Mouse (Mus musculus) forebrain, embryonic 15.5 days (tissue): ENCODE data around the gene Btbd3. TPM values are rescaled to one million over a fixed set of nuclear protein-coding genes. Genes with fewer than 3 reads are reported as not detected.
"Not testable (repeated sequence)": the region's sequence is repeated elsewhere in the genome, so short reads cannot be mapped to it uniquely, and the experiment has no call there.

ENCODE experiments used
- ATAC-seq: fragments of 200-750 bp; cut with Nextera tagmentation; replicated peaks from 2 replicates; pipeline ENCODE4 v1.8.0; 2017; ENCODE audit warnings: mild to moderate bottlenecking, moderate TSS enrichment, moderate library complexity
- H3K27ac ChIP-seq: fragments of 300-500 bp; sonication (generic); replicated peaks from 2 replicates; pipeline ENCODE4 v1.5.1; 2015; ENCODE audit warnings: mild to moderate bottlenecking, inconsistent platforms
- H3K27me3 ChIP-seq: fragments of 300-500 bp; sonication (generic); 2 replicates; pipeline ENCODE4 v1.6.1; 2015; ENCODE audit warnings: inconsistent platforms
- H3K36me3 ChIP-seq: fragments of 300-500 bp; sonication (generic); 2 replicates; pipeline ENCODE4 v1.6.1; 2015; ENCODE audit warnings: mild to moderate bottlenecking, inconsistent platforms
- H3K4me1 ChIP-seq: fragments of 300-500 bp; sonication (generic); 2 replicates; pipeline ENCODE4 v1.6.1; 2015; ENCODE audit warnings: inconsistent platforms
- H3K4me2 ChIP-seq: fragments of 300-500 bp; sonication (generic); replicated peaks from 2 replicates; pipeline ENCODE4 v1.6.1; 2015; ENCODE audit warnings: mild to moderate bottlenecking, inconsistent platforms
- H3K4me3 ChIP-seq: fragments of 300-500 bp; sonication (generic); 2 replicates; pipeline ENCODE4 v1.5.1; 2015; ENCODE audit warnings: mild to moderate bottlenecking, inconsistent platforms
- H3K9ac ChIP-seq: fragments of 300-500 bp; sonication (generic); replicated peaks from 2 replicates; pipeline ENCODE4 v1.6.1; 2015; ENCODE audit warnings: mild to moderate bottlenecking, inconsistent platforms
- H3K9me3 ChIP-seq: fragments of 300-500 bp; sonication (generic); 2 replicates; pipeline ENCODE4 v1.6.1; 2016; ENCODE audit warnings: inconsistent platforms
- WGBS: fragments of 180-500 bp; shearing (Covaris S2); methylation state at CpG from one replicate; pipeline ENCODE4 v1.1.7; 2015; ENCODE audit warnings: mixed read lengths; 5-methylcytosine and 5-hydroxymethylcytosine counted together
- polyA plus RNA-seq: library from polyadenylated mRNA; unstranded; fragments of >200 nt; fragmentation: Nextera tagmentation; extraction: Ambion mirVana; gene quantifications from 2 replicates; pipeline ENCODE4 v1.2.1, GENCODE M21; 2015

The Btbd3 gene
- polyA plus RNA-seq, 1 experiment from 2014 or later, result 21.7 TPM

DNA sequence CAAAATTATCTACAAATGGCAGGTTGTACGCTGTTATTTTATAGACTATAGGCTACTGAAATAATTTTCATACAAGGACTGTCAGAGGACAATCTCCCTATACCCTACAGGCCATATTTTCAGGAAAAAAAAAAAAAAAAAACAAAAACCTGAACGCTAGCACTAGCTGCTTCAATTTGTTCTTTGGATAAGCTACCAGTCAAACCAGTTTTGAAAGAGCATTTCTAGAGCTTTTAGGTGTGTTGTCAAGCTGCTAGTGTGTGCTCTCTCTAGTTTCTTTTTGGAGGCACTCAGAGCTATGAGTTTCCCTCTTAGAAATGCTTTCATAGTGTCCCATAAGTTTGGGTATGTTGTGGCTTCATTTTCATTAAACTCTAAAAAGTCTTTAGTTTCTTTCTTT is 77.8 kb downstream of the Btbd3 start:
- not testable (repeated sequence) for H3K4me3 ChIP-seq, H3K27ac ChIP-seq, H3K27me3 ChIP-seq, H3K36me3 ChIP-seq, H3K4me1 ChIP-seq, H3K9ac ChIP-seq, ATAC-seq, H3K9me3 ChIP-seq, H3K4me2 ChIP-seq
- 90% methylated on average over 2 of the region's 2 CpGs for WGBS

DNA sequence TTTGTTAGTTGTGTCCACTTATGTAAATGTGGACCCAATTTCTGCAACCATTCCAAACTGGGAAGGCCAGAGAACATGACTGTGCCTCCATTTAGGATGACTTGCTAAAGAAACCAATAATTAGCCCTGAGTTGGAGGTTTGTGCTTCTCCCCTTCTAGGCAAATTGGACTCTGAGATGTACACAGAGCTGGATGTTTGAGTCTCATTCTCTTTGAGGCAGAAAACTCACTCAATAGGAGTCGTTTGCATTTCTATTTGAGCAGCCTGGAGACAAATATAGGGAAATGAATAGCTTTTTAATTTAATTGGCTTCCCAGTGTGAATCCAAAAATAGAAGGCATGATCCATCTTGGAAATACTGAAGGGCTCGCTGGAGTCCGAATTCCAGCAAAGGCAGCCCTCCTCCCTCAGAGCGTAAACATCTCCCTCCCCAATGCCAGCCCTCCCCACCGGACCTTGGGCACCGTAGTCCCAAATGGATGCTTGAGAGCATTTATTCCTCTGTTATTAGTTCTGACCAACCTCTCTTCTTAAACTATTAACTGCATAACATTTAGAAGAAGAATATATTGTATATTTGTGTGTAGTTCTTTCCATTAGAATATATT is 81.6 kb downstream of the Btbd3 start:
- H3K4me2 ChIP-seq, result no peak overlapping the region
- H3K4me1 ChIP-seq, result peaks cover 5% of the 10 kb centered on the region; the same call in 1 of the 2 replicates
- no peaks in the 10 kb centered on the region for H3K36me3 ChIP-seq
- 14% methylated on average over 6 of the region's 6 CpGs for WGBS
- H3K27ac ChIP-seq, result no peak overlapping the region
- H3K4me3 ChIP-seq, result no peak overlapping the region
- ATAC-seq, result peak; percentile 76
- no peak overlapping the region for H3K9ac ChIP-seq
- H3K9me3 ChIP-seq, result no peaks in the 10 kb centered on the region
- no peaks in the 10 kb centered on the region for H3K27me3 ChIP-seq

DNA sequence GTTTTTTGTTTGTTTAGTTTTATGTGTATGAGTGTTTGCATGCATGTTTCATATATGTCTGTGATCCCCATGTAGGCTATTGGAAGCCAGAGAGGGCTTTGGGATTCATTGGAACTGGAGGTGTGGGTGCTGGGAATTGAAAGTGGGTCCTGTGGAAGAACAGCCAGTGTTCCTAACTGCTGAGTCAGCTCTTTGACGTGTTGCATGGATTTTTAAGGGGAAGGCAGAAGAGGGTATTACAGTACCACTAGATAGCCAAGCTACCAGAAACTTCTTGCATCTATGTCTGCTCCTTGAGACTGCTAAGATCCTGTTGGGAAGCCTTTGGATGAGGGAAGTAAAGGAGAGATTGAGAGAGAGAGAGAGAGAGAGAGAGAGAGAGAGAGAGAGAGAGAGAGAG is 82.2 kb downstream of the Btbd3 start:
- no peak overlapping the region for H3K4me2 ChIP-seq
- peaks cover 5% of the 10 kb centered on the region; the same call in 1 of the 2 replicates for H3K4me1 ChIP-seq
- H3K9ac ChIP-seq, result no peak overlapping the region
- H3K36me3 ChIP-seq, result no peaks in the 10 kb centered on the region
- H3K9me3 ChIP-seq, result no peaks in the 10 kb centered on the region
- WGBS, result 50% methylated on average over 1 of the region's 1 CpGs
- no peaks in the 10 kb centered on the region for H3K27me3 ChIP-seq
- H3K27ac ChIP-seq, result no peak overlapping the region
- no peak overlapping the region for H3K4me3 ChIP-seq
- ATAC-seq, result no peak

DNA sequence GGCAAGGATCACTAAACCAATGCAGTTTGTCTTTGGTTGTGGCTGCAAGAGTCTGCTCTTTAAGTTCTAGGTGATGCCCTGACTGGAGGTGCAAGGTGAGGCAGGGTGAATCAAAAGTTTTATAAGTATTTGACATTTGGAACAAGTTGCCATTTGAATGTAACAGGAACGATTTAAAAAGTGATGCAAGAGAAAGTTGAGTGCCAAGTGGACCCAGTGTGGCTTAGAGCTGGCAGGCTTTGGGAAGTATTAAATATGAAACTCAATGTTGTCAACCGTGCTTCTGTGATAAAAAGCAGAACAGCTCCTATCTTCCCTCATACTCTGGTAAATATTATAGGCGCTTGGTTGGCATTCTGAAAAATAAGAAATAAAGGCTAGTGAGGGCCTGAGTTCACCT is 99.0 kb downstream of the Btbd3 start:
- no peak overlapping the region for H3K4me3 ChIP-seq
- H3K4me2 ChIP-seq, result no peak overlapping the region
- 90% methylated on average over 3 of the region's 3 CpGs for WGBS
- H3K36me3 ChIP-seq, result no peaks in the 10 kb centered on the region
- no peak overlapping the region for H3K9ac ChIP-seq
- no peak overlapping the region for H3K27ac ChIP-seq
- ATAC-seq, result no peak
- no peaks in the 10 kb centered on the region for H3K4me1 ChIP-seq
- no peaks in the 10 kb centered on the region for H3K9me3 ChIP-seq
- no peaks in the 10 kb centered on the region for H3K27me3 ChIP-seq

DNA sequence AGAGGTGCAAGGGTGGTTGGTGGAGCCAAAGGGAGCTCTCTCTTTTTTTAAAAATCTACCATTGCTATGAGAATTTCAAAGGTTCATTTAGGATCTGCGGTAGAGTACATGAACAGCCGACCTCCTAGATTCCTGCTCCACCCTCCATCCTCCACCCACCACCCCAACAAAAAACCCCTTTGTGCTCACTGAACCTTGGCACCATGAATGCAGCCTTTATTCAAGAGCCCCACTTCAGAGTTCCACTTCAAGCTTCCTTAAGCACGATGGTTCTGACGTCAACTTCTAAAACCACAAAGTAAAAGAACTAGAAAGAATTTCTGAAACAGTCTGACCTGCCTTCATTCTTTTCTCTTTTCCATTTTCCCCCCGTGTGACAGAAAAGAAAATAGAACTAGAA is 106.1 kb downstream of the Btbd3 start:
- H3K9ac ChIP-seq, result no peak overlapping the region
- no peaks in the 10 kb centered on the region for H3K9me3 ChIP-seq
- H3K36me3 ChIP-seq, result no peaks in the 10 kb centered on the region
- H3K4me2 ChIP-seq, result no peak overlapping the region
- no peak overlapping the region for H3K4me3 ChIP-seq
- H3K4me1 ChIP-seq, result no peaks in the 10 kb centered on the region
- WGBS, result 6% methylated on average over 5 of the region's 5 CpGs
- H3K27me3 ChIP-seq, result no peaks in the 10 kb centered on the region
- no peak overlapping the region for H3K27ac ChIP-seq
- ATAC-seq, result no peak

DNA sequence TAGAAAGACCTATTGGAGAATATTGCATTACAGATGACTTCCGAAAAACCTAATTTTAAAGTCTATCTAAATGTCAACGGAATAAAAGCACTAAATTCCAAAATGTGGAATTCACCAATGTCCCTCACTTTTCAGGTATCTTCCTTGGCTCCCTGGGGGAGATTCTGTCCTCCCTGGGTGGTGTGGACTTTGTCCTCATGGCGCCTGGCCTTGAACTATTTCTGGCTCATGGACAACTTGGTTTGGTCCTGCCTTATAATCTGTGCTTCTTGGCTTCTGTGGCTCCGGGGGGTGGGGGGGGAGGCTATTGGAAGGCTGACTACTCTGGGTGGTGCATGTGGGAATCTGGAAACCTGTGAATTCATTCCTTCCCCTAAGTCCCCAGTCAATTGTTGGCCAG is 109.0 kb downstream of the Btbd3 start:
- no peak overlapping the region for H3K27ac ChIP-seq
- ATAC-seq, result no peak
- no peak overlapping the region for H3K9ac ChIP-seq
- H3K4me3 ChIP-seq, result no peak overlapping the region
- 92% methylated on average over 4 of the region's 4 CpGs for WGBS
- no peaks in the 10 kb centered on the region for H3K27me3 ChIP-seq
- no peaks in the 10 kb centered on the region for H3K9me3 ChIP-seq
- H3K4me1 ChIP-seq, result no peaks in the 10 kb centered on the region
- H3K4me2 ChIP-seq, result no peak overlapping the region
- no peaks in the 10 kb centered on the region for H3K36me3 ChIP-seq

DNA sequence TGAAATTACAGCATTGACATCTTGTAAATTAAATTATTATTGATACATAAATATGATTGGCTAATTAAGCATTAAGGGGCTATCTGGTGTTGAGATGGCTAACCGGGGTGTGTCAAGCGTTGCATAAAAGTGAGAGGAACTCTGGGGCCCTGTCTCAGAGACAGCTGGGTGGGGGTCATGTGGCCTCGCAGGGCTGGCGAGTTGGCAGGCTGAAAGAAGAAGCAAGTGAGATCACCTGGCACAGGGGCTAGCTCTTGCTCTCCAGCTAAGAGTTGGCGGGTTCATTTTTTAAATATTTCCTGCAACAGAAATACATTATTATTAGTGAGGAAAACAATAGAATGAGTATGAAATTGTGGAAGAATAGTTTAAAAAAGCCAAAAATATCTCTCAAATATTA is 118.2 kb downstream of the Btbd3 start:
- Histone ChIP-seq H3K4me2 (no peak overlapping the region), H3K36me3 (no peaks in the 10 kb centered on the region), H3K4me1 (no peaks in the 10 kb centered on the region), H3K27ac (no peak overlapping the region), H3K4me3 (no peak overlapping the region), H3K9ac (no peak overlapping the region), H3K27me3 (no peaks in the 10 kb centered on the region), H3K9me3 (no peaks in the 10 kb centered on the region)
- ATAC-seq, result no peak
- 89% methylated on average over 5 of the region's 5 CpGs for WGBS

DNA sequence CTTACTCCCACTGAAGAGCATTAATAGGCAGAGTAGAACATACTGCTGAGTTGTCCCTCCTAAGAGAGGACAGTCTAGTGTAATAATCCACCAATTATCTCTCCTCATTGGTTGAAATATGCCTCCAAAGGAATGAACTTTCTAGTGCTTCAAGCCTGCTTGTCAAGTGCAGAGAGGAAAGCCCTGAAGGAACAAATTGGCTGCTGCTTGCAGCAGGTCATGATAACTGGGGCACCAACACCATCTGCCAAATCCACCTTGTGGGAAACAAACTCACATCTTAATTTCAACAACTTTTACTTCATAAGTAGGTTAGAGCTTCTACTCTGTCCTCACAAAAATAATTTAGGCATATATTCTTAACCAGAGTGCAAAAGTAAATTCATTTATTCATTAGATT is 122.5 kb downstream of the Btbd3 start:
- no peak overlapping the region for H3K4me2 ChIP-seq
- no peak overlapping the region for H3K4me3 ChIP-seq
- no peak overlapping the region for H3K27ac ChIP-seq
- H3K9me3 ChIP-seq, result no peaks in the 10 kb centered on the region
- no peaks in the 10 kb centered on the region for H3K27me3 ChIP-seq
- no peaks in the 10 kb centered on the region for H3K36me3 ChIP-seq
- no peak for ATAC-seq
- no peaks in the 10 kb centered on the region for H3K4me1 ChIP-seq
- H3K9ac ChIP-seq, result no peak overlapping the region

DNA sequence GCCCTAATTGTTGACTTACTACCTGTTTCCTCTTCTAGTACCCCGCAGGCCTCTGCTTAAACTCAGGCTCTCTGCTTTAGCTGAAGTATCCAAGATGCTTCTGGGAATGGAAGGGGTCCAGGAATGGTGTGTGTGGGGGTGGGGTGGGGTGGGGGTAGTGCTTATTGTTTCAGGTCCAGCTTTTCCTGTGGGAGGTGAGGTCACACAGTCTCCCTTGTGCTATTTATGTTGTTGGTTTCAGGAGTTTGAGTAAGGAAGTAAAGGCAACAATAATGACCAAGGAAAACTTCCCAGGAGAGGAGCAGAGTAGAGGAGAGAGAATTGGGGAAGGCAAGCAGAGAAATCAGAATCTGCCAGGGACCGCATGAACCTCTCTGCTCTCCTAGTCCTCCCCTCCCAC is 128.4 kb downstream of the Btbd3 start:
- Histone ChIP-seq H3K9ac (no peak overlapping the region), H3K27me3 (no peaks in the 10 kb centered on the region), H3K4me2 (no peak overlapping the region), H3K27ac (no peak overlapping the region), H3K4me1 (no peaks in the 10 kb centered on the region), H3K9me3 (no peaks in the 10 kb centered on the region), H3K36me3 (no peaks in the 10 kb centered on the region), H3K4me3 (no peak overlapping the region)
- WGBS, result 88% methylated on average over 2 of the region's 2 CpGs
- no peak for ATAC-seq

DNA sequence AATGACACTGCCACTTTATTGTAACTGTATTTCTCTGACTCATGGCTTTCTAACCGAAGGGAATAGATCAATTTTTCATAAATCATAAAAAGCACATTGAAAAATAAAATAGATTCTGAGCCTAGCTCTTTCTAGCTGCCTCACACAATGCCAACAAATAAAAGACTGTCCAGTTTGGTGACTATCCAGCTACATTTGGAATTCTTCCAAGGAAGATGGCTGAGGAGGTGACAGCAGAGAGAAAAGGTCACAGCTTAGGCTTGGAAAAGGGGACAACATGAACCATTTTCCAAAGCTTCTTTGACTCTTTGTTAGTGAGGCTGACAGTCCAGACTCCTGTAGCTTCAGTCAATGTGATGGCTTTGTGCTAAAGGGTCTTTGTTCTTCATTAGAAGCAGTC is 132.2 kb downstream of the Btbd3 start:
- no peak overlapping the region for H3K4me2 ChIP-seq
- H3K4me1 ChIP-seq, result no peaks in the 10 kb centered on the region
- no peak for ATAC-seq
- WGBS, result 81% methylated on average over 1 of the region's 1 CpGs
- no peak overlapping the region for H3K9ac ChIP-seq
- H3K27me3 ChIP-seq, result no peaks in the 10 kb centered on the region
- no peak overlapping the region for H3K27ac ChIP-seq
- no peaks in the 10 kb centered on the region for H3K36me3 ChIP-seq
- no peaks in the 10 kb centered on the region for H3K9me3 ChIP-seq
- no peak overlapping the region for H3K4me3 ChIP-seq

DNA sequence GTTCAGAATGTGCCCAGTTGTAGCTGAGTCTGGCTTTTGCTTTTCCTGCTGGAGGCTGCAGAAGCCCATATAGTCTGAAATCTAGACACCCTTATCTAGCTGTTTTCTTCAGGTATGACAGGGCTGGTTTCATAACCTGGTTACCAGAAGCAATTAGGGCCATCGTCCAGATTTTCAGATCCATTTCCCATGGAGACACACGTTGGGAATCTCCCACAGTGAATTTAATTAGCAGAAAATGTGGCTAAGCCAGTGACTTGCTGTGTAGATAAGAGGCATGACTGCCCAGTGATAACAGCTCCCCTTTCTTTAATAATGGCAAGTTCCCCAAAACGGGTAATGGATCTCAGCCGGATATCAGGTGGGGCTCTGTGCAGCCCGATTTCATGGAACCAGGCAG is 146.7 kb downstream of the Btbd3 start:
- Histone ChIP-seq H3K4me3 (no peak overlapping the region), H3K9ac (no peak overlapping the region), H3K4me1 (peaks cover 10% of the 10 kb centered on the region), H3K4me2 (no peak overlapping the region), H3K9me3 (no peaks in the 10 kb centered on the region), H3K27ac (no peak overlapping the region), H3K27me3 (no peaks in the 10 kb centered on the region), H3K36me3 (no peaks in the 10 kb centered on the region)
- no peak; the same call in 1 of the 2 replicates for ATAC-seq
- 52% methylated on average over 5 of the region's 5 CpGs for WGBS

DNA sequence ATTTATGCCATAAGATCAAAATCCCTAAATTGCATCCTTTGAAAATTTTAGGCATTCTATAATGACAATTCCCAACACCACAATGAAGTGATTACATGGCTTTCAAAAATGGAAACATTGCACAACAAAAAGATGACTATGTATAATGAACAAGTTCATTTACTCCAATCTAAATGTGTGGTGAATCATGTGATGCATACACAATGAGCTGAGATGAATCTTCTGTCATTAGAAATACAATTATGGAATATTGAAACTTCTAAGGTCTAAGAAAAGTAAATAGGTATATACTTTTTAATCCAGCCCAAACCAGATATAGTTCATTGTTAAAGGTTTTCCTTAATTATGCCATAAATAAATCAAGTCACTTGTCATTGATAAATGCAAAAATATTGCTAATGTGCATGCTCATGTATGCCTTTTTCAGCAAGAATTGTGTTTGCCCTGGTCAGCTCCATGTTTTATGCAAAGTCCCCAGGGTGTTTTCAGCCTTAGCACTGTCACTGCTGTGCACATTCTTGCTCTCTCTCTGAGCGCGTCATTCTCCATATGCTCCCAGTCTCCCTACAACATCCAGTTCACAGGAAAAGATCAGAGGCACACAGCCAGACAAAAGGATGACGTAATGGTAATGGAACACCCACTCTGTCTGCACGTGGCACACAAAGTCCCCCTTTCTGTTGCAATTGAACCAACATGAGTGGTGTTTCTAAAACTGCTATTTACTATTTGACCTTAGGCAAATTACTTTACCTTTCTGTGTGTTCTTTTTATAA is 149.6 kb downstream of the Btbd3 start:
- Histone ChIP-seq H3K9ac (no peak overlapping the region), H3K27me3 (no peaks in the 10 kb centered on the region), H3K9me3 (no peaks in the 10 kb centered on the region), H3K27ac (0 out of 2 replicates have a peak overlapping the region, but pooled peaks have one; percentile 34), H3K36me3 (no peaks in the 10 kb centered on the region), H3K4me3 (no peak overlapping the region), H3K4me2 (no peak overlapping the region), H3K4me1 (peaks cover 10% of the 10 kb centered on the region)
- ATAC-seq, result peak; percentile 90
- 2% methylated on average over 4 of the region's 4 CpGs for WGBS

DNA sequence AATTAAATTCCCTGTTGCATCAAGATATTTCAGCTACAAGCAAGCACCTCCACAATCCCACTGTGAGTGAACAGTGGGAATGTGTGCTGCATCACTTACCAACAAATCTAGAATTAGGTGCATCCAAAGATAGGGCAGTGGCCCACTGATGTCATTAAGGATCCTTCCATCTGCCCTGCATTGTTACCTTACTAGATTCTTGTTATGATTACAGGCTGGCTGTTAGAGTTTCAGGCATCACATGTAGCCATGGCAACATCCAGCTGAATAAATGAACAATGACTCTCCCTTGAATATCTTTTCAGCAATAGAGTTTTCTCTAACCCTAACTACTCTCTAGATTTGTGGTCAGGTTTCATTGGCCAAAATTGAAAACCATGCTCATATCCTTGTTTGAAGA is 150.3 kb downstream of the Btbd3 start:
- Histone ChIP-seq H3K27me3 (no peaks in the 10 kb centered on the region), H3K27ac (no peak overlapping the region), H3K4me2 (no peak overlapping the region), H3K36me3 (no peaks in the 10 kb centered on the region), H3K9ac (no peak overlapping the region), H3K4me1 (peaks cover 10% of the 10 kb centered on the region), H3K4me3 (no peak overlapping the region), H3K9me3 (no peaks in the 10 kb centered on the region)
- ATAC-seq, result peak; percentile 47; the same call in 1 of the 2 replicates
